Mouse (Mus musculus) cerebellum, adult 2 months (tissue): ENCODE measurements at regions not wholly inside any gene's neighbourhood (a gene's known extent, or its start where the extent isn't known, plus 50 kb on each side); places are given as distances from the start of the nearest gene placed in this dataset.

Source experiments
- CTCF ChIP-seq: fragments of 200-500 bp; IDR thresholded peaks from 2 replicates; pipeline ENCODE4 v1.5.1; 2011; ENCODE audit warnings: low read depth, mild to moderate bottlenecking, control low read depth, low read length, moderate library complexity, borderline replicate concordance; ENCODE audit not compliant: insufficient read depth
- POLR2A ChIP-seq: fragments of 200-500 bp; IDR thresholded peaks from 2 replicates; pipeline ENCODE4 v1.6.1; 2011; ENCODE audit warnings: low read length, control low read depth, borderline replicate concordance; ENCODE audit not compliant: insufficient read depth

DNA sequence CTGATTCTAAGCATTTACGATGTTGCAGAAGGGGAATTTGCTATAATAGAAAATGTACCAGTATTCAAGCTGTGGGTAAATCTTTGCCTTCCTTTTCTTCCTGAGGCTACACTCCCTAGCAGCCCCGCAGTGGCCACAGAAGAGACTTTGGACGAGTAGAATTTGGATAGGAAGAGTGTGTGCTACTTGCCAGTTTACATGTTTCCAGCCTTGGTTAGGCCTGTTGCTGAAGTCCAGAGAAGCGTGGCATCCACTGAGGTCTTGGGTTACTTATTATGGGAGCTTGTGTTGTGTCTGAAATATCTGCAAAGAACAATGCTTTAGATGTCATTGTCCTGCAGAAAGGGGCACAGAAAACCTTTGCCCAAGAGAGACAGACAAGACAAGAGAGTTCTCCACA lies 200.8 kb downstream of the Slc30a10 start:
- TF ChIP-seq CTCF (no peak), POLR2A (no peak)
